Mouse (Mus musculus) activated CD4-positive, CD25-positive, alpha-beta regulatory T cell, adult 4 months (primary cell): ENCODE results near the gene Zfp433. TPM values are rescaled to one million over a fixed set of nuclear protein-coding genes. Genes with fewer than 3 reads are reported as not detected.
"Not testable (repeated sequence)": the region's sequence is repeated elsewhere in the genome, so short reads cannot be mapped to it uniquely, and the experiment has no call there.

Experiments
- ATAC-seq: one replicate; pipeline ENCODE4 v1.8.0; 2017
- polyA plus RNA-seq, 2 experiments: library from polyadenylated mRNA; unstranded; fragments of 100-300 nt; shearing (Covaris generic); gene quantifications; one replicate each; pipeline ENCODE4 v1.2.1; 2017

The Zfp433 gene
- 10 to 100 TPM; 15.0 to 21.5 TPM for polyA plus RNA-seq

- peak; percentile 97 for ATAC-seq
Observed at GRCm38 (mm10) chr10:81704531-81705301, at the start of gene Zfp433. Gene Zfp433 (plus strand): TSS chr10:81704825.

DNA sequence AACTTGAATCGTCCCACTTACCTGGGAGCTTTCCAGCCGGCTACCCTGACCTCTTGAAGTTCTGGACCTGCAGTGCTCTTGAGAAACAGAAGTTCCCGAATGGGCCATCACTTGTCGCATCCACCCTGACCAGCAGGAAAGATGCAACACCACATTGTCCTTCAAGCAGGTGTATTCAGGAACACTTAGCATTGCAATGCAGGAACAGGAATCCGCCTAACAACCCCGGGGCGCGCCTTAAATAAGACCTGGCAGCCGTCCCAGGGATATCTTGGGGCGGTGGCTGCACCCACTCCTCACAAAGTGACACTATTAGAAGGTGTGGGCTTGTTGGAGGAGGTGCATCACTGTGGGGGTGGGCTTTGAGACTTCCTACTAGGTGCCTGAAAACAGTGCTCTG is 49.4 kb upstream of the Zfp433 start:
- no peak for ATAC-seq

DNA sequence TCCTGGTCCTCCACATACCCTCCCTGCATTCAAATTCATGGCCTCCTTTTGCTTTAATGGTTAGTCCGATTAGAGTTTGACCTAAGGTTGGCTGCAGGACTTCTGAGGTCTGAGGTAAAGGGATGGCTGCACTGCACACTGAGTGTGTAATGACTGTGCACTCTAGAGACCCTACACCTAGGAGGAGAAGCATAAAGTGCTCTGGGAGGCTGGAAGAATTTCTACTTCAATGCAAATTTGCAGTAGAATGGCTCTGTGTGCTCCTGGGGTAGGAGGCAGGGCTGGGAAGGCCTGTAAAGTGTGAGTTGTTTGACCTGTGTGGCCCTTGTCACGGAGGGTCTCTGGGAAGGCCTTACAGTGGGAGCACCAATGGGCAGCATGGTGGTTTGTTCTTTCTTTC is 48.5 kb upstream of the Zfp433 start:
- no peak for ATAC-seq

DNA sequence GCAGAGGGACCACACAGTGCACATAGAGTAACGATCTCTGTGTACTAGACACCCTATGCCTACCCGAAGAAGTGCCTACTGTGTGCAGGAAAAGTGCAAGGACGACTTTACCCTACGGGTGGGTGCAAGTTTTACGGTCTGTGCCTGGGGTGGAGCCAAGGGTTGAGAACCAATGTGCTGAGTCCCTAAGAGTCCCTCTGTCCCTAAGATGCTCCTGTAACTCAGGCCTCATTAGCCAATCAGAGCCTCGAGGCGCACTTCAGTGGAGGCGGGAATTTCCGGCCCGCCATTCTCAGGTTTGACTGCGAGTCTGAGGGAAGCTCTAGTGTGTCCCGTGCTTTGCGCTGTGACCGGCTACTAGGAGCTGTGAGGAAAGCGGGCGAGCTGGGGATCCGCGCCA is 17.5 kb upstream of the Zfp433 start:
- ATAC-seq, result not testable (repeated sequence)

- peak; percentile 90 for ATAC-seq
Observed at GRCm38 (mm10) chr10:81770506-81771403, 66.1 kb downstream of the Zfp433 start, which contains the start of gene Gm3055. Gene Gm3055 (minus strand): TSS chr10:81771161.

GRCm38 (mm10) chr10:81771404-81771777 is 66.8 kb downstream of the Zfp433 start:
- ATAC-seq, result not testable (repeated sequence)

Other genes starting within 250 kb of the Zfp433 start
- gene Nfic, start 249.2 kb upstream of the Zfp433 start, polyA plus RNA-seq, result 10 to 100 TPM; 15.2 to 16.0 TPM
- 1 to 10 TPM in 1 of 2 experiments, under 1 TPM in 1; 0.44 to 1.5 TPM for gene Celf5, start 222.1 kb upstream of the Zfp433 start, polyA plus RNA-seq
- 10 to 100 TPM; 33.4 to 41.8 TPM for gene Ncln, start 208.4 kb upstream of the Zfp433 start, polyA plus RNA-seq
- 10 to 100 TPM; 70.0 to 70.7 TPM for gene S1pr4, start 204.7 kb upstream of the Zfp433 start, polyA plus RNA-seq
- 10 to 100 TPM; 55.2 to 62.0 TPM for gene Gna15, start 180.6 kb upstream of the Zfp433 start, polyA plus RNA-seq
- gene Gna11, start 159.6 kb upstream of the Zfp433 start, polyA plus RNA-seq, result 10 to 100 TPM; 21.7 to 24.5 TPM
- gene Aes, start 145.3 kb upstream of the Zfp433 start, polyA plus RNA-seq, result 100 to 1,000 TPM; 120 to 125 TPM
- 1 to 10 TPM in 1 of 2 experiments, under 1 TPM in 1; 0.78 to 1.5 TPM for gene Tle2, start 130.3 kb upstream of the Zfp433 start, polyA plus RNA-seq
- under 1 TPM in 1 of 2 experiments, not detected in 1; 0.89 TPM for gene Tle6, start 103.8 kb upstream of the Zfp433 start, polyA plus RNA-seq
- gene BC025920, start 98.6 kb upstream of the Zfp433 start, polyA plus RNA-seq, result 1 to 10 TPM; 1.5 to 2.5 TPM
- 10 to 100 TPM; 23.1 TPM for gene Sirt6, start 77.0 kb upstream of the Zfp433 start, polyA plus RNA-seq
- gene Ankrd24, start 76.3 kb upstream of the Zfp433 start, polyA plus RNA-seq, result 1 to 10 TPM; 1.1 to 1.7 TPM
- 1 to 10 TPM; 8.1 to 9.8 TPM for gene Gm10778, start 55.8 kb upstream of the Zfp433 start, polyA plus RNA-seq
- 1 to 10 TPM; 6.6 to 7.3 TPM for gene Gm3055, start 66.3 kb downstream of the Zfp433 start, polyA plus RNA-seq
- 1 to 10 TPM; 6.2 to 6.5 TPM for gene Gm4767, start 107.4 kb downstream of the Zfp433 start, polyA plus RNA-seq
- gene Gm32687, start 159.1 kb downstream of the Zfp433 start, polyA plus RNA-seq, result 1 to 10 TPM; 5.1 to 5.8 TPM
- gene Zfp781, start 225.7 kb downstream of the Zfp433 start, polyA plus RNA-seq, result 1 to 10 TPM; 4.4 to 4.6 TPM